Mouse (Mus musculus): Measurements from ENCODE around the gene Tead2.
"Not testable (repeated sequence)": the region's sequence is repeated elsewhere in the genome, so short reads cannot be mapped to it uniquely, and the experiment has no call there.

Gene Tead2

DNA sequence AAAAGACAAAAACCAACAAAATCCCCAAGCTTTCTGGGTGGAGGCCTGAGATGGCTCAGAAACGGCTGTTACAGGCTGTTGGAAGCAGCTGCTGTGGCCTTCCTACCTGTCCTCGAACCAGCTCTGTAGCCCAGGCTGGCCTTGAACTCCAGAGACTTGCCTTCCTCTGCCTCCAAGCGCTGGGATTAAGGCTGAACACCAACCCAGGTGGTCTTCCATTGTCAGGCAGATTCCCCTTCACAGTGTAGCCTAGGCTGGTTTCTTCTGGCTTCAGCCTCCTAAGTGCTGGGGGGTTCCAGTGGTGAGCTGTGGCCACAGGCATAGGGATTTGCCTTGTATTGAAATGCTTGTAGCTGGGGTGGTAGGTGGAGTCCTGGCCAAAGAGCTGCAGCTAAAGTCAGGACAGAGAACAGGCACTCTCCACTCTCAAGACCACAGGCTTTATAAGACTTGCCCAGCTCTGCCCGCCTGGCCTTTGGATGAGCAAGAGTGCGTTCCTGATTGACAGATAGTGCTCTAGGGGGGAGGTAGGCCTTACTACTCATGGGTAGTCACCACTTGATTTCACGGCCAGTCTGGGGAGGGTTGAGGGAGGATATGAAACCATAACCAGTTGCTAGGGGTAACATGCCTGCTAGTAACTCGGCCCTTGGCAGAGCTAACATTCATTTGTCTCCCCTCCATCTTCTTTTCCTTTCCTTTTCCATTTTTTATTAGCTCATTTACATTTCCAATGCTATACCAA lies 14.1 kb downstream of the Tead2 start:
- DNase-seq: no peak

- DNase-seq: no peak
These were observed 15.6 kb downstream of the Tead2 start for GRCm38 (mm10) chr7:45231192-45231591.

GRCm38 (mm10) chr7:45231941-45232340 lies 16.4 kb downstream of the Tead2 start:
- DNase-seq: no peak

- DNase-seq: no peak
These were observed 17.3 kb downstream of the Tead2 start for GRCm38 (mm10) chr7:45232716-45233465.

GRCm38 (mm10) chr7:45233580-45234332 lies 18.2 kb downstream of the Tead2 start:
- DNase-seq: no peak

GRCm38 (mm10) chr7:45234333-45234841 lies 18.8 kb downstream of the Tead2 start:
- no peak for DNase-seq

DNA sequence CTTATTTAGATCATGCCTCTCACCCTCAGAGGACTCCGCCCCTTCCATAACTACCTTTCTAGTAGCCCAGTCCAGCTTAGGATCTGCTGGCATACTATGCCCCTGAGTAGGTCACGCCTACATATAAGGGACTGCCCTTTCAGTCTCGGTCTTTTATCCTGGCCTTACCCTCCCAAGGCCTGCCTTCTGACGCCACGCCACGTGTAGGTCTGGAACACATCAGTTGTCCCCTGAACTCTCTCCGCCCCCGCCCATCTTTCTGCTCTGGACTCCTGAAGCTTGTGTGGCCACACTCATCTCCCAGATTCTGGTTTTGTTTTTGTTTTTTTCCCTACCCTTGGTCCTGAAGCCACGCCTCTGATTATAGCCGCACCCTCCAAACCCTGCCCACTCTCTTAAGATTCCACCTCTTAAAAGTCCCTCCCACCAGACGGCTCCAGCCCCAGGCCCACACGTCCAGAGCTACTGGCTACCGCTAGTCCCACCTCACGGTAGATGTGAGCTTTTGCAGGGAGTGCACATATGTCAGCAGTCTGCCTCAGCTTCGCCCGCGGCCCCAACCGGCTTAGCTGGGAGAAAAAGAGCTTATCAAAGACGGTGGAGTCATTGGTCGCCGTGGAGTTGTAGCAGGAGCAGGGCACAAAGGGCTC lies 19.5 kb downstream of the Tead2 start:
- no peak for DNase-seq

DNA sequence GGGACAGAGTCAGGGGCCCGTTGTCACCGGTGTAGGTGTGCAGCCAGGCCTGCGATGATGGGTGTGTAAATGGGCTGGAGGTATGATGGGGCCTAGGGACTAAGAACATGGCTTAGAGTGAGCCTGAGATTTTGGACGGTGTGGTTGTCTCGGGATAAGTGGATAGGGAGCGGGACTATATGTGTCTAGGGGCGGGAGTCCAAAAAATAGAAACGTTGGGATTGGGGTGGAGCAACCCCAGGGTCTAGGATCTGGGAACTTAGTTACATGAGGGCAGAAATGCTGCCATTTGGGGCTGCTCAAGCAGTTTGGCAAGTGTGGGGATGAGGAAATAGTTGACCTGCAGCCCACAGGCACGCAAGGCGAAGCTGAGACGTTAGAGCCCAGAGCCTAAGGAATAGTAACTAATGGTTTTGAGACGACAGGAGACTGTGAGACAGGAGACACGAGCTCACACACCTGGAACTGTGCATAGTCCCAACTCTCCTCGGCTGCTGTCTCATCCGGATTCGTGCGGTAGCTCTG lies 20.2 kb downstream of the Tead2 start:
- DNase-seq: no peak

- no peak for DNase-seq
These were observed 22.5 kb downstream of the Tead2 start for GRCm38 (mm10) chr7:45237747-45238699.

GRCm38 (mm10) chr7:45238723-45239496 lies 23.4 kb downstream of the Tead2 start, which contains the start of gene Cd37:
Cd37 (minus strand) TSS chr7:45239115.
- DNase-seq: no peak

- no peak for DNase-seq
These were observed 24.6 kb downstream of the Tead2 start for GRCm38 (mm10) chr7:45240109-45240508.

DNA sequence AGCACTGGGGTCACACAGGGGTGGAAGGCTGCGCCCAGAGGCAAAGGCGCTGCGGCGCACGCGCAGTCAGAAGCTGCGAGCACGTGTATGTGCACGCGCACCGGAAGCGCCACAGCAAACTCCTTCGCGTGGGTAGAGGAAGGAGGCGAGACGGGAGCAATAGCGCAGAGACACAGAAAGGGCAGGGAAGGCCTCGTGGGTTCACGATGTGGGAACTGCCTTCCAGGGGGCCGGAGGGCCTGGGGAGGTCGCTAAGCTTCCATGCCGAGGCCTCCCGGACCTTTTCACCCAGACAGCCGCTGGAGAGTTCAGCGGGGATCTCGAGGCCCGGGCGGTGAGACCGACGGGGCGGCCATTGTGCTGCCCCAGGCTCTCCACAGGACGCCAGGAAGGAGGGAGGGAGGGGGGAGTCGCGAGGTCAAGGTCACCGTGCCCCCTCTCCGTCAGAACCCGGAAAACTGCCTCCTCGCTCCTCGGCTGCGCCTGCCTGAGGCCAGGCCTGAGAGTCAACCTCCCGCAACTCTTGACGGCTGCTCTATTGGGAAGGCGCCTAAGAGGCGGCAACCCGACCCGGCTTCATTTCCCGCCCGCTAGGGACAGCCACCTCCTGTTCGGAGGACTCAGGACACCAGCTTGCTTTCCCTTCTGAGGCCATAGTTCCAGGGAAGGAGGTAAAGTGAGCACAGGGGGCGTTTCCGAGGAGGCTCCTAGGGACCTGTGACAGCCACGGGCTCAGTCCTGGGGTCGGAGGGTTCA lies 25.3 kb downstream of the Tead2 start, which contains the start of gene Slc6a16:
Slc6a16 (plus strand) TSS at position 453 of the 756 bp plus-strand sequence.
- no peak for DNase-seq

- no peak for DNase-seq
These were observed 25.8 kb downstream of the Tead2 start for GRCm38 (mm10) chr7:45241389-45241749.

DNA sequence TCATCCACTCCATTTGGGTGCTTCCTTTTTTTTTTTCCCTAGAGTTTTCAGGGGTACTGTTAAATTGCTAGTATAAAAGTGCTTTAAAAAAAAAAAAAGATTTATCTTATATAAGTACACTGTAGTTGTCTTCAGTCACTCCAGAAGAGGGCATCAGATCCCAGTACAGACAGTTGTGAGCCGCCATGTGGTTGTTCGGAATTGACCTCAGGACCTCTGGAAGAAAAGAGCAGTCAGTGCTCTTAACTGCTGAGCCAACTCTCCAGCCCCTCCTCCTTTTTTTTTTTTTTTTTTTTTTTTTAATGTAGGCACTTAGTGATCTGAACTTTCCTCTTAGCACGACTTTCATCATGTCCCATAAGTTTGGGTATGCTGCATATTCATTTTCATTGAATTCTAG lies 32.1 kb downstream of the Tead2 start:
- no peak for DNase-seq

- DNase-seq: no peak
These were observed 38.3 kb downstream of the Tead2 start for GRCm38 (mm10) chr7:45253806-45254205.

DNA sequence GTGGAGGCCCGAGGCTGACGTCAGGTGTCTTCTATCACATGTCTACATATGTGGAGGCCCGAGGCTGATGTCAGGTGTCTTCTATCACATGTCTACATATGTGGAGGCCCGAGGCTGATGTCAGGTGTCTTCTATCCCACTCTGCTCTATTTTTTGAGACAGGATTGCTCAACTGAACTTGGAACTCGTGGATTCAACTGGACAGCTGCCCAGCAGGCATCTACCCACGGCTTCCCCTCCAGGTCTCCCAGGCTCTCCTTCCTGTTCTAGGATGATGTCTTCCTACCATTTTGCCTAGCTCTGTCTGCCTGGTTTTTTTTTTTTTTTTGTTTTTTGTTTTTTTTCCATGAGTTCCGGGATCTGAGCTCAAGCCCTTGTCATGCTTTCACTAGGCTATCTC lies 40.3 kb downstream of the Tead2 start:
- not testable (repeated sequence) for DNase-seq

DNA sequence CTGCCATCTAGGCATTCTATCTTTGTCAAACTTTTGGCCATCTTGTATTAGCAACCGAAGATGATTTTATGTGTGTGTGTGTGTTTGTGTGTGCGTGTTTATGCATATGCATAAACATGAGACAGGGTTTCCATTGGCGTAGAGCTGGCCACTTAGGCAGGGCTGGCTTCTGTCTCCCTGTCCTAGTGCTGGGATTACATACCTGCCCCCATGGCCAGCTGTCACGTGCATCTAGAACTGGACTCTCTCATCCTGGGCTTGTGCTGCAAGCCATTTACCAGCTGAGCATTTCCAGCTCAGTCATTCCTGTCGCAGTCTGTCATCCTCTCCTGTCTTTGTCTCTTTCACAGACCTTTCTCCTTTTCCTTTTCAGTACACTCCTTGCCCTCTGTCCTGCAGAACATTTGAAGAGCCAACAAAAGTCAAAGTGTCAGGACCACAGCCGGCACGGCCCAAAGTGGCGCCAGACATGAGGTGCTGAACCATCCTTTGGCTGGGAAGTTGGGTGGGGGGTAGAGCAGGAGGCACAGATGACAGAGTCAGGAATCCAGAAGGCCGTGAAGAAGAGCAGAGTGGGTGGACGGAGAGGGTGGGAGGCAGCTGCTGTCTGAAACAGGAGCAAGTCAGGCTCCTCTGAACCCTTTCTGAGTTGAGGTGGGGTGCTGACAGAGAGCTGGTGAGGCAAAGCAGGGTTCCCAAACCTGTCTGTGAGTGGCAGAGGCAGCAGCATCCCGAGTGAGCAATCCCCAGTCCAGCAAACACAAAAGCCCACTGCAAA lies 41.7 kb downstream of the Tead2 start:
- DNase-seq: no peak

DNA sequence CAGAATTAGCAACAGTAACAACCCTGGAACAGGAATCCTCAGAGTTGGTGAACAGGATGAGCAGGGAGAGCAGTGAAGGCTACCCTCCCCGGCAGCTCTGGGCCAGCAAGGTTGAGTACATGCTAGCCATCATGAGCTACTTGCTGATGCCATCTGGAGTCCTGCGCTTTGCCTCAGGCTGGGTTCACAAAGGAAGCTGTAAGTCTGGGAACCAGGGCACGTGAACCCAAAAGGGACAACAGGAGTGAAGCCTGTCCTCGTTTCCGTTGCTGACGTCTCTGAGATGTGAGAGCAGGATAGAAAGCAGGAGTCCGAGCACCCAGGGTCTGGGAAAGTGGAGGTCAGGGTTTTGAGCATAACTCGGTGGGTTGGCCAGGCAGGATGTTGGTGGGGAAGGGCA lies 43.7 kb downstream of the Tead2 start:
- no peak for DNase-seq

DNA sequence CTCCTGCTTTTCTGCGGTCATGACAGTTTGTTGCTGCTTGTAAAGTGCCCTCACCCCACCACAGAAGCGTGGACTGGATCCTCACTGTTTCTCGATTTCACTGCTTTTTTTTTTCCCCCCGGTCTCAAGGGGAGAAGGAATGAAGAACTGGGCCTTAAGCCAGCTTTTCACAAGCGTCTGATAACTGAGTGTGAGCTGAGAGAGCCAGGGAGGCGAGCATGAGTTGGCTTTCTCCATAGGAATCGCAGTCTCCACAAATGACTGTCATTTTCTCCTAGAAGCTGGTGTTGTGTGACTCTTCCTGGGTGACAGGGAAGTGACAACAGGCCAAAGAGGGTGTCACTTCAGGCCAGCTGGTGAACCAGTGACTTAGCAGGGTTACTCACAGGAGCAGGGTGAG lies 46.7 kb downstream of the Tead2 start:
- no peak for DNase-seq
